Mouse (Mus musculus): ENCODE results near the gene Kifc3. TPM values are rescaled to one million over a fixed set of nuclear protein-coding genes. Genes with fewer than 3 reads are reported as not detected.

Gene Kifc3
- polyA plus RNA-seq, 1 experiment from 2014 or later: 5.9 TPM

DNA sequence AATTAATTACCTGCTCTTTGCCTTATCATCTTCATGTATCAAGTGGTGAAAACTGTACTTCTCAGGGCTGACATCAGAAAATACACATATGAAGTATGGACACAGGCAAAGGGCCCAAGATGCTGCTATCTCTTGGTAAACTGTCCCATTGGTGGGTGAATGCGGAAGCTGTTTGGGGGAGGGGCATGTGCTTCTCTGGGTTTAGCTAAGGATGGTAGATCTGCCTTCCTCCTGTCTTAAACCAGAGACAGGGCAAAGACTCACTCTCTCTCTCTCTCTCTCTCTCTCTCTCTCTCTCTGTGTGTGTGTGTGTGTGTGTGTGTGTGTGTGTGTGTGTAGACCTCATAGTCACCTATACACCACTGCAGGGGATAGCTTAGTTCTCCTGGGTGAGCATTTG is 61.6 kb downstream of the Kifc3 start:
- no peak overlapping the region for H3K4me2 ChIP-seq (ENCODE audit: low read depth, low read length, severe bottlenecking)
- DNase-seq (ENCODE audit: low spot score): no peak
- H3K4me3 ChIP-seq (ENCODE audit: low read depth, low read length): no peak overlapping the region
- 85% methylated on average over 1 of the region's 1 CpGs for WGBS
- H3K27me3 ChIP-seq (ENCODE audit: control insufficient read depth, insufficient read depth, low read length): peaks cover 10% of the 10 kb centered on the region
- H3K9me3 ChIP-seq (ENCODE audit: control insufficient read depth, low read length): no peaks in the 10 kb centered on the region
- H3K9ac ChIP-seq (ENCODE audit: low read length): no peak overlapping the region
- no peak overlapping the region for H3K27ac ChIP-seq (ENCODE audit: low read depth, low read length)
- no peak for ATAC-seq (replicated peaks; ENCODE audit: low FRiP score)
- peaks cover 22% of the 10 kb centered on the region for H3K4me1 ChIP-seq (replicated peaks; ENCODE audit: control insufficient read depth, insufficient read depth, low read length)
- no peaks in the 10 kb centered on the region for H3K36me3 ChIP-seq (ENCODE audit: control insufficient read depth, insufficient read depth, low read length)

DNA sequence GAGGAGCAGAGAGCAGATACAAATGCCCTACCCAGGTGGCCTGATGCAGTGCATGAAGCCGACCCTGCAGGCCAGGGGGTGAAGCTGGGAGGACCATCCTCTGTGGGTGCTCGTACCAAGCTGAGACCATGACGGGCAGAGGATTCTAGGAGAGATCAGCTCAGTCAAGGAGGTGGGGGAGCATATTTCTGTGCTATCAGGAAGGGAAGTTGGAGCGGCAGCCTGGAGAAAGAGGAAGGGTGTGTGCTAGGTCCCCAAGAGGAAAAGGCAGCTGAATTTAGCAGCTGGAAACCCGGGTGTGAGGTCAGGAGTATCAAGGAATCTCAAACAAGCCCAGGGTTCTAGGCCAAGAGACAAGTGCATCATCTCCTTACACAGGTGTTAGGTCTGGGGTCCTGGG is 62.1 kb downstream of the Kifc3 start:
- no peaks in the 10 kb centered on the region for H3K9me3 ChIP-seq (ENCODE audit: control insufficient read depth, low read length)
- ATAC-seq (replicated peaks; ENCODE audit: low FRiP score) (no peak), DNase-seq (ENCODE audit: low spot score) (no peak)
- WGBS: 67% methylated on average over 5 of the region's 5 CpGs
- no peaks in the 10 kb centered on the region for H3K36me3 ChIP-seq (ENCODE audit: control insufficient read depth, insufficient read depth, low read length)
- no peak overlapping the region for H3K4me2 ChIP-seq (ENCODE audit: low read depth, low read length, severe bottlenecking)
- H3K27me3 ChIP-seq (ENCODE audit: control insufficient read depth, insufficient read depth, low read length): peaks cover 10% of the 10 kb centered on the region
- H3K4me1 ChIP-seq (replicated peaks; ENCODE audit: control insufficient read depth, insufficient read depth, low read length): peaks cover 22% of the 10 kb centered on the region
- H3K27ac ChIP-seq (ENCODE audit: low read depth, low read length): no peak overlapping the region
- H3K9ac ChIP-seq (ENCODE audit: low read length): no peak overlapping the region
- no peak overlapping the region for H3K4me3 ChIP-seq (ENCODE audit: low read depth, low read length)

DNA sequence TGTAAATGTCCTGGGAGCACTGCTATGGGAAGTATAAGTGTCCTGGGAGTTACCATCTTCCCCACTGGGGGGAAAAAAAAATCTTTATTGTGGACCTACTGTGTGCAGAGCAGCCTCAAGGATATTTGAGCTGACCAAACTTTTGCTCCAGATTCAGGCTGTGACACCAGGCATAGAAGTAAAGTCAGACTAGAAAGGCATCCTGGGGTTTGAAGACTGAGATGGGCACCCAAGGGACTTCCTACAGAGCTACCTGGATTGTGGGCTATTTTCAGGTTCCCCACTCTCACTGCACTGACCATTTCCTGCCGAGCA is 63.6 kb downstream of the Kifc3 start:
- DNase-seq (ENCODE audit: low spot score) (no peak), ATAC-seq (replicated peaks; ENCODE audit: low FRiP score) (no peak)
- no peaks in the 10 kb centered on the region for H3K36me3 ChIP-seq (ENCODE audit: control insufficient read depth, insufficient read depth, low read length)
- WGBS: 58% methylated on average over 1 of the region's 1 CpGs
- H3K27me3 ChIP-seq (ENCODE audit: control insufficient read depth, insufficient read depth, low read length): peaks cover 10% of the 10 kb centered on the region
- H3K9me3 ChIP-seq (ENCODE audit: control insufficient read depth, low read length): no peaks in the 10 kb centered on the region
- no peak overlapping the region for H3K4me3 ChIP-seq (ENCODE audit: low read depth, low read length)
- H3K27ac ChIP-seq (ENCODE audit: low read depth, low read length): no peak overlapping the region
- no peak overlapping the region for H3K9ac ChIP-seq (ENCODE audit: low read length)
- no peak overlapping the region for H3K4me2 ChIP-seq (ENCODE audit: low read depth, low read length, severe bottlenecking)
- peaks cover 22% of the 10 kb centered on the region for H3K4me1 ChIP-seq (replicated peaks; ENCODE audit: control insufficient read depth, insufficient read depth, low read length)

DNA sequence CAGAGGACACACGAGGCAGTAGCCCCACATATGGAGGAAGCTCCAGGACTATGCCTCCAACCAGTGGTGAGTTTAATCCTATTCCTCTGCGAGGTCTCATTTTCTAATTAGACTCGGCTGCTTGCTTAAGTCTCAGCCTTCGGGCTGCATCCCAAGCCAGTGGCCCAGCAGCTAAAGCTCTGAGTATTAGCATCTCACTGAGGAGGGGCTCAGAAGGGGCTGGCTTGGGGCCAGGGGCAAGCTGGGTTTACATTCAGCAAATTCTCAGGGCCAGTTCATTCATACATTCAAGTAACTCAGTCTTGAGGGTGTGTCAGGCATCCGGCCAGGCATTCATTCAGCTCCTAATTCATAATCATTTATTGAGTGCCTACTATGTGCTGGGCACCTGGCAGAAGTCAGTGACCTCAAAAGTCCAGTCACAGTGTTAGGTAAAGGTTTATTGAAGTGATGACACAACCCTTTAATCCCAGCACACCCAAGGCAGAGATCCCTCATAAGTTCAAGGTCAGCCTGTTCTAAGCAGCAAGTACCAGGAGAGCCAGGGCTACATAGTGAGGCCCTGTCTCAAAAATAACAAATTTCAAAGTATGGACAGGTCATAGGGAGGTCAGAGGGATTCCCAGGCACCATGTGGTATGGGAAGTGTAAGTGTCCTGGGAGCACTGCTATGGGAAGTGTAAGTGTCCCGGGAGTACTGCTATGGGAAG is 64.1 kb downstream of the Kifc3 start:
- no peak overlapping the region for H3K9ac ChIP-seq (ENCODE audit: low read length)

DNA sequence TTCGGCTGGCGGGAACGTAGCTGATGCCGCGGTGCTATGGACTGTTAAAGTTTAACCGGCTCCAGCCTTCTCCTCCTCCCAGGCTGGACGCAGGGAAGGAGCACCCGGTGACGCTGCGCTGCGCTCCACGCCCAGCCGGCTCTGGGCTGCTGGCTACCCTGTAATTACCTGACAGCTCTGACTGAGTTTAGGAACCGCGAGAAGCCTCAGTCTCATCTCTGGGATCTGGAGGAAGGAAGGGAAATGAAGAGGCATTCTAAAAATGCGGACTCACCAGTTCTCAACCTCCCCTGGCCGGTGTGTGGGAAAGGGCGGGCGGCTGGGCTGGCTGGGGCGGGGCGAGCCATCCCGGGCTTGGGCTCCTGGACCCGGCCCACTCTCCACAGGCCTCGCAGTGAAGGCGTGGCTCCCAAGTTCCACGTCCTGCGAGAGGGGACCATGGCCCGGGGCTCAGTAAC is 64.9 kb downstream of the Kifc3 start:
- H3K4me1 ChIP-seq (replicated peaks; ENCODE audit: control insufficient read depth, insufficient read depth, low read length): peaks cover 18% of the 10 kb centered on the region
- no peak overlapping the region for H3K27ac ChIP-seq (ENCODE audit: low read depth, low read length)
- H3K27me3 ChIP-seq (ENCODE audit: control insufficient read depth, insufficient read depth, low read length): peaks cover 10% of the 10 kb centered on the region
- peak overlapping the region; percentile 14; the same call in 1 of the 2 replicates for H3K4me3 ChIP-seq (ENCODE audit: low read depth, low read length)
- under 1% methylated on average over 28 of the region's 28 CpGs for WGBS
- DNase-seq (ENCODE audit: low spot score): peak; percentile 75
- peak overlapping the region; percentile 39 for H3K4me2 ChIP-seq (ENCODE audit: low read depth, low read length, severe bottlenecking)
- no peaks in the 10 kb centered on the region for H3K36me3 ChIP-seq (ENCODE audit: control insufficient read depth, insufficient read depth, low read length)
- ATAC-seq (replicated peaks; ENCODE audit: low FRiP score): 0 out of 2 replicates have a peak, but pooled peaks have one; percentile 22
- H3K9ac ChIP-seq (ENCODE audit: low read length): no peak overlapping the region; the same call in 1 of the 2 replicates
- no peaks in the 10 kb centered on the region for H3K9me3 ChIP-seq (ENCODE audit: control insufficient read depth, low read length)

More for the DNA sequence above, 64.1 kb downstream of the Kifc3 start:
- no peaks in the 10 kb centered on the region for H3K36me3 ChIP-seq (ENCODE audit: control insufficient read depth, insufficient read depth, low read length)
- no peaks in the 10 kb centered on the region for H3K9me3 ChIP-seq (ENCODE audit: control insufficient read depth, low read length)
- H3K27me3 ChIP-seq (ENCODE audit: control insufficient read depth, insufficient read depth, low read length): peaks cover 10% of the 10 kb centered on the region
- DNase-seq (ENCODE audit: low spot score): peak; percentile 68
- 0 out of 2 replicates have a peak, but pooled peaks have one; percentile 19 for ATAC-seq (replicated peaks; ENCODE audit: low FRiP score)
- peak overlapping the region; percentile 39 for H3K4me2 ChIP-seq (ENCODE audit: low read depth, low read length, severe bottlenecking)
- 18% methylated on average over 6 of the region's 6 CpGs for WGBS
- H3K4me3 ChIP-seq (ENCODE audit: low read depth, low read length): no peak overlapping the region
- H3K4me1 ChIP-seq (replicated peaks; ENCODE audit: control insufficient read depth, insufficient read depth, low read length): peaks cover 22% of the 10 kb centered on the region
- H3K27ac ChIP-seq (ENCODE audit: low read depth, low read length): no peak overlapping the region

DNA sequence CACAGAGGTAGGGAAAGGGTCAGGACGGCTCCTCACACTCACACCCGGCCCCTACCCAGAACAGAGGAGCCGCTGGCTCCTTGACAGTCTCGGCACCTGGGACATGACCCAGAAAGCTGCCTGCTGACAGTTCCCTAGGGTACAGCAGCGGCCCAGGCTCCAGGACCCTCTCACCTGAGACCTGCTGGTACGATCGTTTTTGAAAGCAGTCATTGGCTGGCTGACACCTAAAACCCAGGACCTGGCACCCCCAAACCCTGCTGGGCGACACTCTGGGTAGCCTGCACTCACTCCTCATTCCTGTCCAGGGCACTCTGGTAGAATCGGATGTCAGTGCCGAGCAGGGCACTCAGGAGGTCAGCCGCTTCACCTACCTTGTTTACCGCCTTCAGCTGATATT is 65.4 kb downstream of the Kifc3 start:
- 14% methylated on average over 12 of the region's 12 CpGs for WGBS
- H3K9ac ChIP-seq (ENCODE audit: low read length): no peak overlapping the region; the same call in 1 of the 2 replicates

DNA sequence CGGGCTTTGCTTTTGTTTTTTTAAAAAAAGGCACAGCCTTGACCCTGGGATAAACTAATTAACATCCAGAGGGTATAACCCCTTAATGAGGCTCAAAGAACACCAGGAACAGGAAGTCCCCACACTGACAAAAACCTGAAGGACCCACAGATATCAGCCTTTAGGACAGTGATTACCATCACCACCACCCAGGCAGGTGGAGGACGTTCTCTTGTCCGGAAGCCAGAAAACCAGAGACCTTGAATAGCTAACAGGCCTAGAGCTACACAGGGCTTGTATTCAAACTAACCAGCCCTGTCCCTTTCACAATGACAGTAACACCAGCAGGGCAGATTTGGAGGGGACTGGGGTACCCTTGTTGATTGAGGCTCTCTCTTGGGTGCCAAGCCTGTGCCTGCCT is 66.4 kb downstream of the Kifc3 start:
- no peak for DNase-seq (ENCODE audit: low spot score)

More for the DNA sequence above, 65.4 kb downstream of the Kifc3 start:
- H3K4me3 ChIP-seq (ENCODE audit: low read depth, low read length): peak overlapping the region; percentile 14; the same call in 1 of the 2 replicates
- H3K36me3 ChIP-seq (ENCODE audit: control insufficient read depth, insufficient read depth, low read length): no peaks in the 10 kb centered on the region
- no peak for ATAC-seq (replicated peaks; ENCODE audit: low FRiP score)
- H3K4me1 ChIP-seq (replicated peaks; ENCODE audit: control insufficient read depth, insufficient read depth, low read length): peaks cover 15% of the 10 kb centered on the region
- DNase-seq (ENCODE audit: low spot score): no peak
- H3K9me3 ChIP-seq (ENCODE audit: control insufficient read depth, low read length): no peaks in the 10 kb centered on the region
- no peak overlapping the region for H3K27ac ChIP-seq (ENCODE audit: low read depth, low read length)
- H3K4me2 ChIP-seq (ENCODE audit: low read depth, low read length, severe bottlenecking): peak overlapping the region; percentile 39
- H3K27me3 ChIP-seq (ENCODE audit: control insufficient read depth, insufficient read depth, low read length): peaks cover 10% of the 10 kb centered on the region

DNA sequence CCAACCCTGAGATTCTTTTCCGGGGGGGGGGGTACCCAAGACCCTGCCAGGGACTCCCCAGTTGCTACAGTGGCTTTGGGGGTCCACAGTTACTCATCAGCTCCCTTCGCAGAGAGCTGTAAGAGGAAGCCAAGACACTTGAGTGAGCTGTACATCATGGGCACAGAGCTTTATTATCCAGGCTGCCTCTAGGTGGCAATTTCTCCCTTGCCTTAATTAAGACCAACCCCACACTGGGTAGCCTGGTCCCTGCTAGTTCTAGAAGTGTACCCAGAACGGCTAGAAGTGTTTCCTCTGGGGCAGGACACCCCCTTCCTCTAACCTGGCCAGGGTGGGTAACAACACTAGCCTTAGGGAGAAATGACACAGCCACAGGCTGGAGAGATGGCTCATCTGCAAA is 67.4 kb downstream of the Kifc3 start:
- Histone ChIP-seq H3K4me2 (ENCODE audit: low read depth, low read length, severe bottlenecking) (no peak overlapping the region), H3K36me3 (ENCODE audit: control insufficient read depth, insufficient read depth, low read length) (no peaks in the 10 kb centered on the region), H3K4me1 (replicated peaks; ENCODE audit: control insufficient read depth, insufficient read depth, low read length) (peaks cover 10% of the 10 kb centered on the region), H3K9ac (ENCODE audit: low read length) (no peak overlapping the region), H3K4me3 (ENCODE audit: low read depth, low read length) (no peak overlapping the region), H3K27me3 (ENCODE audit: control insufficient read depth, insufficient read depth, low read length) (peaks cover 8% of the 10 kb centered on the region), H3K27ac (ENCODE audit: low read depth, low read length) (no peak overlapping the region), H3K9me3 (ENCODE audit: control insufficient read depth, low read length) (no peaks in the 10 kb centered on the region)
- ATAC-seq (replicated peaks; ENCODE audit: low FRiP score): no peak
- 48% methylated on average over 3 of the region's 3 CpGs for WGBS
- no peak for DNase-seq (ENCODE audit: low spot score)

More for the DNA sequence above, 66.4 kb downstream of the Kifc3 start:
- Histone ChIP-seq H3K27ac (ENCODE audit: low read depth, low read length) (no peak overlapping the region), H3K9ac (ENCODE audit: low read length) (no peak overlapping the region), H3K4me2 (ENCODE audit: low read depth, low read length, severe bottlenecking) (no peak overlapping the region), H3K36me3 (ENCODE audit: control insufficient read depth, insufficient read depth, low read length) (no peaks in the 10 kb centered on the region), H3K4me1 (replicated peaks; ENCODE audit: control insufficient read depth, insufficient read depth, low read length) (peaks cover 10% of the 10 kb centered on the region), H3K27me3 (ENCODE audit: control insufficient read depth, insufficient read depth, low read length) (peaks cover 10% of the 10 kb centered on the region), H3K4me3 (ENCODE audit: low read depth, low read length) (no peak overlapping the region), H3K9me3 (ENCODE audit: control insufficient read depth, low read length) (no peaks in the 10 kb centered on the region)
- WGBS: 82% methylated on average over 3 of the region's 3 CpGs
- ATAC-seq (replicated peaks; ENCODE audit: low FRiP score): no peak

DNA sequence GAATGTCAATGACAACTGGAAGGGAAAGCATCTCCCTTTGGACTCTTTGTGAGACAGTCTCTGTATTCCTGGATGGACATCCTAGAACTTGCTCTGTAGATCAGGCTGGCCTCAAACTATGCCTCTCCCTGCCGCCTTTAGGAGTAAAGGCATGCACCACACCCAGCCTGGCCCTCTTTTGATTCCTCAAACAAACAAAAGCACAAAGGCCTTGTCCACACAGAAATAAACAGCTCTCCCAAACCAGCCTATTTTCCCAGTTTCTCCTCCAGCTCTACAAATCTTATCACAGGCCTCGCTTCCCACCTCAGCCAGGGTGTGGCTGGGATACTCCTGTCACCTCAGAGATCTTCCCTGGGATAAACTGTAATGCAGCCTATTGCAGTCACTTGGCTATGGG is 68.4 kb downstream of the Kifc3 start:
- no peaks in the 10 kb centered on the region for H3K36me3 ChIP-seq (ENCODE audit: control insufficient read depth, insufficient read depth, low read length)
- DNase-seq (ENCODE audit: low spot score): no peak
- WGBS: 84% methylated on average over 2 of the region's 2 CpGs
- H3K27me3 ChIP-seq (ENCODE audit: control insufficient read depth, insufficient read depth, low read length): peaks cover 8% of the 10 kb centered on the region
- H3K9me3 ChIP-seq (ENCODE audit: control insufficient read depth, low read length): no peaks in the 10 kb centered on the region
- H3K4me3 ChIP-seq (ENCODE audit: low read depth, low read length): no peak overlapping the region
- no peak overlapping the region for H3K4me2 ChIP-seq (ENCODE audit: low read depth, low read length, severe bottlenecking)
- ATAC-seq (replicated peaks; ENCODE audit: low FRiP score): no peak
- H3K9ac ChIP-seq (ENCODE audit: low read length): no peak overlapping the region
- H3K27ac ChIP-seq (ENCODE audit: low read depth, low read length): no peak overlapping the region
- peaks cover 10% of the 10 kb centered on the region for H3K4me1 ChIP-seq (replicated peaks; ENCODE audit: control insufficient read depth, insufficient read depth, low read length)

All from forebrain, embryonic 11.5 days (tissue).